Mouse (Mus musculus): Measurements from ENCODE around the gene Kat2b. TPM values are rescaled to one million over a fixed set of nuclear protein-coding genes. Genes with fewer than 3 reads are reported as not detected.
"Not testable (repeated sequence)": the region's sequence is repeated elsewhere in the genome, so short reads cannot be mapped to it uniquely, and the experiment has no call there.

Kat2b gene
- polyA plus RNA-seq, 1 experiment from 2014 or later, result 7.8 TPM

DNA sequence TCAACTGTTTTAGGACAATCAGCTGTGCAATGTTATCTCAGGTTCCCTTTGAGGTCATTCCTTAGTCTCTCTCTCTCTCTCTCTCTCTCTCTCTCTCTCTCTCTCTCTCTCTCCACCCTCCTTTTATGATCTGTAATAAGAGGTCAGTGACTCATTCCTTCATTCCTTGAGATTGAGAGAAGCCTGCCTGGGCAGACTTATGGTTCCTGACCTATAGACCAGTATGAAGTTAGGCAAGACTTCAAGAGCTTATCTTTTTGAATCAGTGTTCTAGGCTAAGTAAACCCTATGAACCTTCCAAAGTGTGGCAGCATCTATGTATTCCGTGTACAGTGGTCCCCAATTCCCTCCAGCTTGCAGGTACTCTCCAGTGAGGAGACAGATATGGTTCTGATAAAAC, 147.8 kb downstream of the Kat2b start:
- Histone ChIP-seq H3K9me3 (ENCODE audit: control insufficient read depth, low read depth, low read length) (no peaks in the 10 kb centered on the region), H3K36me3 (ENCODE audit: control insufficient read depth, insufficient read depth, low read length) (no peaks in the 10 kb centered on the region), H3K27ac (ENCODE audit: low read length) (no peak overlapping the region), H3K27me3 (ENCODE audit: control insufficient read depth, insufficient read depth, low read length) (no peaks in the 10 kb centered on the region), H3K4me2 (replicated peaks; ENCODE audit: low read depth, low read length) (no peak overlapping the region), H3K4me1 (ENCODE audit: control insufficient read depth, insufficient read depth, low read length) (no peaks in the 10 kb centered on the region), H3K4me3 (ENCODE audit: low read depth, low read length) (no peak overlapping the region), H3K9ac (replicated peaks; ENCODE audit: low read depth, low read length) (no peak overlapping the region)
- WGBS, result 53% methylated on average over 1 of the region's 1 CpGs
- ATAC-seq (ENCODE audit: insufficient number of reproducible peaks, insufficient read depth, low FRiP score, low read depth), result no peak

DNA sequence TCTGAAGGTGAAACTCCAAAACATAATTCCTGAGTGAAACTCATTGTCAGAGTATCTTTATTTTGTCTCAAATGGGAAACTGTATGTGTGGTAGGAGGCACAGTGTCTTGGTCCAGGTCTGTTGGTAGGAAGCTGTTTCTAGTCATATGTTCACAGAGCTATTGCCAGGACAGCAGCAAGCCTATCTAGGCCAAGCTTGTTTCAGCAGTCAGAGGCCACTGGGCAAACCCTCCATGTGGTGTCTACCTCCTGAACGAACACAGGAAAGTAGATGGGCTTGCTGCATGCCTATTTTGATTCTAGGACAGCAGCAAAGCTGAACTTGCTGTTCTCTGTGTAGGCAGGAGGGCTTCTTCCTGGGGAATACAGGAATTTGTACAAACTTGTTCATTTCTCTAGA, 148.5 kb downstream of the Kat2b start:
- not testable (repeated sequence) for H3K4me2 ChIP-seq (replicated peaks; ENCODE audit: low read depth, low read length); H3K36me3 ChIP-seq (ENCODE audit: control insufficient read depth, insufficient read depth, low read length); H3K9ac ChIP-seq (replicated peaks; ENCODE audit: low read depth, low read length); ATAC-seq (ENCODE audit: insufficient number of reproducible peaks, insufficient read depth, low FRiP score, low read depth); H3K4me1 ChIP-seq (ENCODE audit: control insufficient read depth, insufficient read depth, low read length); H3K4me3 ChIP-seq (ENCODE audit: low read depth, low read length); H3K9me3 ChIP-seq (ENCODE audit: control insufficient read depth, low read depth, low read length); H3K27me3 ChIP-seq (ENCODE audit: control insufficient read depth, insufficient read depth, low read length); H3K27ac ChIP-seq (ENCODE audit: low read length)
- 52% methylated on average over 1 of the region's 1 CpGs for WGBS

DNA sequence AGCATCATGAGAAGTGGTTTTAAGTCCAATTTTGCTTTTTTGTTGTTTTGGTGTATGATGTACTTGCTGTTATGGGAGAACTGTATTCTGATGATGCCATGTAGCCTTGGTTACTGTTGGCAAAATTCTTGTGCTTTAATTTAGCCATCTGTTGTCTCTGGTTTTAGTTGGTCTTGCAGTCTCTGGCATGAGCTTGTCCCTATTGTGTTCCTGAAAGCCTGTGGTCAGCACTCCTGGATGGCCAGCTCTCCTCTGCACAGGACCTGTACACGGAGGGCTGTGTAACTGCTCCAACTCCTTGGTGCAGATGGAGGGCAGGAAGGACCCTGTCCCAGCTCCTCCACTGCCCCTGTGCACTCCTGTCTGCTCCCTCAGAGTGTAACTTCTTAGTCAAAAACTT, 151.8 kb downstream of the Kat2b start:
- Histone ChIP-seq H3K27ac (ENCODE audit: low read length) (no peak overlapping the region), H3K4me3 (ENCODE audit: low read depth, low read length) (no peak overlapping the region), H3K4me1 (ENCODE audit: control insufficient read depth, insufficient read depth, low read length) (no peaks in the 10 kb centered on the region), H3K4me2 (replicated peaks; ENCODE audit: low read depth, low read length) (no peak overlapping the region), H3K27me3 (ENCODE audit: control insufficient read depth, insufficient read depth, low read length) (no peaks in the 10 kb centered on the region), H3K9ac (replicated peaks; ENCODE audit: low read depth, low read length) (no peak overlapping the region), H3K9me3 (ENCODE audit: control insufficient read depth, low read depth, low read length) (no peaks in the 10 kb centered on the region), H3K36me3 (ENCODE audit: control insufficient read depth, insufficient read depth, low read length) (no peaks in the 10 kb centered on the region)
- 95% methylated on average over 1 of the region's 1 CpGs for WGBS
- no peak for ATAC-seq (ENCODE audit: insufficient number of reproducible peaks, insufficient read depth, low FRiP score, low read depth)

DNA sequence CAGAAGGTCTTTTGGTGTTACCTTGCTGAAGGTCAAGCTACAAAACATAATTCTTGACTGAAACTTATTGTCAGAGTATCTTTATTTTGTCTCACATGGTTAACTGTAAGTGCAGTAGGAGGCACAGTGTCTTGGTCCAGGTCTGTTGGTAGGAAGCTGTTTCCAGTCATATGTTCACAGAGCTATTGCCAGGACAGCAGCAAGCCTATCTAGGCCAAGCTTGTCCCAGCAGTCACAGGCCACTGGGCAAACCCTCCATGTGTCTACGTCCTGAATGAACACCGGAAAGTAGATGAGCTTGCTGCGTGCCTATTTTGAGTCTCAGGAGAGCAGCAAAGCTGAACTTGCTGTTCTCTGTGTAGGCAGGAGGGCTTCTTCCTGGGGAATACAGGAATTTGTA, 152.3 kb downstream of the Kat2b start:
- H3K4me1 ChIP-seq (ENCODE audit: control insufficient read depth, insufficient read depth, low read length); H3K4me3 ChIP-seq (ENCODE audit: low read depth, low read length); ATAC-seq (ENCODE audit: insufficient number of reproducible peaks, insufficient read depth, low FRiP score, low read depth); H3K4me2 ChIP-seq (replicated peaks; ENCODE audit: low read depth, low read length); H3K9ac ChIP-seq (replicated peaks; ENCODE audit: low read depth, low read length); H3K27ac ChIP-seq (ENCODE audit: low read length); H3K36me3 ChIP-seq (ENCODE audit: control insufficient read depth, insufficient read depth, low read length); H3K27me3 ChIP-seq (ENCODE audit: control insufficient read depth, insufficient read depth, low read length); H3K9me3 ChIP-seq (ENCODE audit: control insufficient read depth, low read depth, low read length): not testable (repeated sequence)
- WGBS, result 92% methylated on average over 3 of the region's 3 CpGs

Other genes with a start within 250 kb of the Kat2b start
- gene Efhb, start 103.5 kb upstream of the Kat2b start, polyA plus RNA-seq (2014; fragmentation: Nextera tagmentation; extraction: Ambion mirVana), result 0.69 and 0.94 TPM in 2 replicates
- gene Rab5a, start 87.6 kb upstream of the Kat2b start, polyA plus RNA-seq (2014; fragmentation: Nextera tagmentation; extraction: Ambion mirVana), result 74.1 and 93.8 TPM in 2 replicates
- gene Pp2d1, start 27.4 kb upstream of the Kat2b start, polyA plus RNA-seq (2014; fragmentation: Nextera tagmentation; extraction: Ambion mirVana), result 0.48 and 0.86 TPM in 2 replicates
- 39.0 and 47.0 TPM in 2 replicates for gene Sgo1, start 122.5 kb downstream of the Kat2b start, polyA plus RNA-seq (2014; fragmentation: Nextera tagmentation; extraction: Ambion mirVana)